In genomic region chr15:92161163-92162025, GRCm38 (mm10) we compare ENCODE assay signal across 9 mouse cellular contexts.
DNase-seq lines count a peak whose midpoint lies in the region; ATAC-seq lines count a peak whose summit lies in the region.
"Had no signal": no experiment of that assay in that cellular context is flagged by ENCODE, and none has a peak within 500 bp of the region (broad histone marks: within the 10 kb centered on the region; RNA-seq: fewer than 3 reads in every experiment).

No protein-coding gene starts in this region.

- H3K27ac ChIP-seq in kidney, embryonic 14.5 days (ENCODE audit: low read depth, low read length), result no peak overlapping the region
- peak overlapping the region; percentile 59 for H3K27ac ChIP-seq in forebrain, embryonic 14.5 days (ENCODE audit: low read depth, low read length)
- H3K27ac ChIP-seq: lung, embryonic 15.5 days had no signal

- peak; percentile 1 for DNase-seq in kidney, postnatal 14 days
- peak; percentile 48 for DNase-seq in forebrain, embryonic 14.5 days (ENCODE audit: low spot score)
- DNase-seq in left cerebral cortex, adult 8-10 months (ENCODE audit: low spot score in 2 of 2), result peak; percentile 18 to 45
- DNase-seq in right cerebral cortex, adult 18-20 months, result peak; percentile 60
- no peak for DNase-seq in heart, postnatal 4 days
- no peak for DNase-seq in gastrocnemius, adult 18-20 months (ENCODE audit: low spot score)
- DNase-seq in kidney, adult 8-10 months, result no peak

- H3K9me3 ChIP-seq in kidney, embryonic 14.5 days (ENCODE audit: control insufficient read depth, low read length), result no peaks in the 10 kb centered on the region
- no peaks in the 10 kb centered on the region for H3K9me3 ChIP-seq in forebrain, embryonic 14.5 days (replicated peaks; ENCODE audit: control insufficient read depth, low read length)
- H3K9me3 ChIP-seq: lung, embryonic 15.5 days had no signal

- no peaks in the 10 kb centered on the region for H3K27me3 ChIP-seq in kidney, embryonic 14.5 days (ENCODE audit: control insufficient read depth, insufficient read depth, low read length)
- no peaks in the 10 kb centered on the region for H3K27me3 ChIP-seq in forebrain, embryonic 14.5 days (replicated peaks; ENCODE audit: control insufficient read depth, insufficient read depth, low read length)
- H3K27me3 ChIP-seq: lung, embryonic 15.5 days had no signal

- no peak overlapping the region for H3K9ac ChIP-seq in kidney, embryonic 14.5 days (ENCODE audit: low read depth, low read length)
- peak overlapping the region; percentile 55 for H3K9ac ChIP-seq in forebrain, embryonic 14.5 days (ENCODE audit: low read length)
- H3K9ac ChIP-seq: lung, embryonic 15.5 days had no signal

- H3K4me3 ChIP-seq in kidney, embryonic 14.5 days (ENCODE audit: low read length), result no peak overlapping the region
- H3K4me3 ChIP-seq in forebrain, embryonic 14.5 days (ENCODE audit: low read depth, low read length), result peak overlapping the region; percentile 27
- H3K4me3 ChIP-seq: lung, embryonic 15.5 days had no signal

- no peaks in the 10 kb centered on the region for H3K36me3 ChIP-seq in kidney, embryonic 14.5 days (ENCODE audit: control insufficient read depth, insufficient read depth, low read length)
- H3K36me3 ChIP-seq in forebrain, embryonic 14.5 days (ENCODE audit: control insufficient read depth, insufficient read depth, low read length), result no peaks in the 10 kb centered on the region
- H3K36me3 ChIP-seq: lung, embryonic 15.5 days had no signal

- ATAC-seq in kidney, embryonic 14.5 days (ENCODE audit: low FRiP score, low TSS enrichment), result no peak
- ATAC-seq in forebrain, embryonic 14.5 days, result peak; percentile 72

- H3K4me1 ChIP-seq in kidney, embryonic 14.5 days (ENCODE audit: control insufficient read depth, insufficient read depth, low read length), result no peaks in the 10 kb centered on the region
- H3K4me1 ChIP-seq in forebrain, embryonic 14.5 days (ENCODE audit: control insufficient read depth, insufficient read depth, low read length), result peaks cover 8% of the 10 kb centered on the region; the same call in 1 of the 2 replicates
- H3K4me1 ChIP-seq: lung, embryonic 15.5 days had no signal

- H3K4me2 ChIP-seq in kidney, embryonic 14.5 days (replicated peaks; ENCODE audit: low read depth, low read length), result no peak overlapping the region; the same call in 1 of the 2 replicates
- H3K4me2 ChIP-seq in forebrain, embryonic 14.5 days (ENCODE audit: low read length), result peak overlapping the region; percentile 58
- H3K4me2 ChIP-seq: lung, embryonic 15.5 days had no signal

- WGBS in kidney, embryonic 14.5 days, result 41% methylated on average over 20 of the region's 20 CpGs
- WGBS in forebrain, embryonic 14.5 days, result 24% methylated on average over 20 of the region's 20 CpGs

Comparison
In these comparisons a context has a peak if more than half of its experiments do, and no peak if none do; other contexts are left out.
1. DNase-seq: peak in kidney, postnatal 14 days (single experiment), forebrain, embryonic 14.5 days (single experiment), left cerebral cortex, adult 8-10 months (2 of 2) and right cerebral cortex, adult 18-20 months (single experiment); none in heart, postnatal 4 days (single experiment), gastrocnemius, adult 18-20 months (single experiment) and kidney, adult 8-10 months (0 of 2).